Mouse (Mus musculus): ENCODE data around the gene Cpm. TPM values are rescaled to one million over a fixed set of nuclear protein-coding genes. Genes with fewer than 3 reads are reported as not detected.

The Cpm gene
- polyA plus RNA-seq, 1 experiment from 2014 or later = 5.2 TPM

Other genes with a start within 250 kb of the Cpm start
- 301 and 313 TPM in 2 replicates for gene Cpsf6, start 249.5 kb upstream of the Cpm start, polyA plus RNA-seq (2016; fragmentation: Nextera tagmentation; extraction: Ambion mirVana)
- gene Mdm2, start 81.3 kb downstream of the Cpm start, polyA plus RNA-seq (2016; fragmentation: Nextera tagmentation; extraction: Ambion mirVana) = 76.5 and 86.4 TPM in 2 replicates
- 34.1 and 37.4 TPM in 2 replicates for gene Slc35e3, start 116.9 kb downstream of the Cpm start, polyA plus RNA-seq (2016; fragmentation: Nextera tagmentation; extraction: Ambion mirVana)
- gene Nup107, start 163.2 kb downstream of the Cpm start, polyA plus RNA-seq (2016; fragmentation: Nextera tagmentation; extraction: Ambion mirVana) = 87.5 and 95.3 TPM in 2 replicates
- 125 and 130 TPM in 2 replicates for gene Rap1b, start 216.5 kb downstream of the Cpm start, polyA plus RNA-seq (2016; fragmentation: Nextera tagmentation; extraction: Ambion mirVana)

Data from forebrain, embryonic 12.5 days (tissue).